In genomic region chr19:28171836-28172534, GRCm38 (mm10) we compare ENCODE assay signal across 27 mouse cellular contexts.
DNase-seq lines count a peak whose midpoint lies in the region; ATAC-seq and TF ChIP-seq lines count a peak whose summit lies in the region.
"Had no signal": no experiment of that assay in that cellular context is flagged by ENCODE, and none has a peak within 500 bp of the region (broad histone marks: within the 10 kb centered on the region; RNA-seq: fewer than 3 reads in every experiment).

No protein-coding gene starts in this region.

- H3K27ac ChIP-seq in kidney, embryonic 14.5 days (ENCODE audit: low read depth, low read length): no peak overlapping the region
- H3K27ac ChIP-seq in kidney, embryonic 15.5 days: peak overlapping the region; percentile 78
- H3K27ac ChIP-seq in limb, embryonic 10.5 days: no peak overlapping the region
- H3K27ac ChIP-seq in midbrain, postnatal 0 days (ENCODE audit: low read depth, low read length): no peak overlapping the region
- H3K27ac ChIP-seq: forebrain, embryonic 13.5 days; gastrocnemius, adult 2 months; heart, adult 2 months; heart, embryonic 13.5 days; hindbrain, embryonic 14.5 days; limb, embryonic 15.5 days; liver, embryonic 13.5 days; macrophage; midbrain, embryonic 13.5 days; stomach, embryonic 15.5 days had no signal

- no peak for ATAC-seq in kidney, embryonic 14.5 days (ENCODE audit: low FRiP score, low TSS enrichment)
- 0 out of 2 replicates have a peak, but pooled peaks have one; percentile 22 for ATAC-seq in kidney, embryonic 15.5 days (replicated peaks; ENCODE audit: low FRiP score)
- ATAC-seq in midbrain, postnatal 0 days (ENCODE audit: low FRiP score): no peak
- ATAC-seq: CD4-positive, CD25-positive, alpha-beta regulatory T cell, adult 4 months; forebrain, embryonic 13.5 days; lung, postnatal 0 days; midbrain, embryonic 13.5 days had no signal

- no peaks in the 10 kb centered on the region for H3K9me3 ChIP-seq in kidney, embryonic 14.5 days (ENCODE audit: control insufficient read depth, low read length)
- no peaks in the 10 kb centered on the region for H3K9me3 ChIP-seq in kidney, embryonic 15.5 days (replicated peaks)
- no peaks in the 10 kb centered on the region for H3K9me3 ChIP-seq in limb, embryonic 10.5 days (replicated peaks)
- H3K9me3 ChIP-seq in midbrain, postnatal 0 days (ENCODE audit: low read length): no peaks in the 10 kb centered on the region
- H3K9me3 ChIP-seq: forebrain, embryonic 13.5 days; heart, embryonic 13.5 days; limb, embryonic 15.5 days; liver, embryonic 13.5 days; midbrain, embryonic 13.5 days; stomach, embryonic 15.5 days had no signal

- H3K4me1 ChIP-seq in kidney, embryonic 14.5 days (ENCODE audit: control insufficient read depth, insufficient read depth, low read length): peaks cover 3% of the 10 kb centered on the region; the same call in 1 of the 2 replicates
- no peaks in the 10 kb centered on the region for H3K4me1 ChIP-seq in kidney, embryonic 15.5 days
- no peaks in the 10 kb centered on the region for H3K4me1 ChIP-seq in limb, embryonic 10.5 days
- no peaks in the 10 kb centered on the region for H3K4me1 ChIP-seq in midbrain, postnatal 0 days (ENCODE audit: insufficient read depth, low read length)
- H3K4me1 ChIP-seq: forebrain, embryonic 13.5 days; heart, embryonic 13.5 days; limb, embryonic 15.5 days; liver, embryonic 13.5 days; midbrain, embryonic 13.5 days; stomach, embryonic 15.5 days had no signal

- H3K36me3 ChIP-seq in kidney, embryonic 14.5 days (ENCODE audit: control insufficient read depth, insufficient read depth, low read length): no peaks in the 10 kb centered on the region
- H3K36me3 ChIP-seq in kidney, embryonic 15.5 days: no peaks in the 10 kb centered on the region
- H3K36me3 ChIP-seq in limb, embryonic 10.5 days: no peaks in the 10 kb centered on the region
- no peaks in the 10 kb centered on the region for H3K36me3 ChIP-seq in midbrain, postnatal 0 days (ENCODE audit: insufficient read depth, low read length)
- H3K36me3 ChIP-seq: heart, embryonic 13.5 days; limb, embryonic 15.5 days; liver, embryonic 13.5 days; midbrain, embryonic 13.5 days; stomach, embryonic 15.5 days had no signal

- no peak overlapping the region for H3K9ac ChIP-seq in kidney, embryonic 14.5 days (ENCODE audit: low read depth, low read length)
- no peak overlapping the region for H3K9ac ChIP-seq in kidney, embryonic 15.5 days
- no peak overlapping the region for H3K9ac ChIP-seq in midbrain, postnatal 0 days (replicated peaks; ENCODE audit: low read length, poor library complexity, severe bottlenecking)
- H3K9ac ChIP-seq: forebrain, embryonic 13.5 days; heart, embryonic 13.5 days; hindbrain, embryonic 14.5 days; limb, embryonic 15.5 days; liver, embryonic 13.5 days; midbrain, embryonic 13.5 days; stomach, embryonic 15.5 days had no signal

- H3K4me3 ChIP-seq in kidney, embryonic 14.5 days (ENCODE audit: low read length): no peak overlapping the region
- H3K4me3 ChIP-seq in kidney, embryonic 15.5 days (replicated peaks): no peak overlapping the region
- H3K4me3 ChIP-seq in limb, embryonic 10.5 days: no peak overlapping the region
- H3K4me3 ChIP-seq in midbrain, postnatal 0 days (ENCODE audit: low read depth, low read length): no peak overlapping the region
- H3K4me3 ChIP-seq: forebrain, embryonic 13.5 days; gastrocnemius, adult 2 months; heart, adult 2 months; heart, embryonic 13.5 days; limb, embryonic 15.5 days; liver, embryonic 13.5 days; midbrain, embryonic 13.5 days; stomach, embryonic 15.5 days had no signal

- peak; percentile 67 for DNase-seq in kidney, adult 11 months
- DNase-seq in brain, embryonic 14.5 days (ENCODE audit: low read depth): peak; percentile 30
- peak; percentile 2 for DNase-seq in limb, embryonic 10.5 days (ENCODE audit: low spot score)
- no peak for DNase-seq in right cerebral cortex, postnatal 10 days (ENCODE audit: low spot score in 2 of 2)
- no peak for DNase-seq in midbrain, postnatal 0 days (ENCODE audit: low spot score)
- DNase-seq: adrenal gland, postnatal 14 days; cerebellum, adult 18-20 months; cerebellum, postnatal 10 days; gastrocnemius, adult 2 months; heart, adult 2 months; heart, postnatal 10 days; layer of hippocampus, postnatal 36 days; left cerebral cortex, postnatal 4 days; liver, embryonic 13.5 days; lung, adult 18-20 months; right cerebral cortex, postnatal 14 days had no signal

- 76% methylated on average over 11 of the region's 11 CpGs for WGBS in kidney, embryonic 14.5 days
- WGBS in kidney, embryonic 15.5 days: 81% methylated on average over 11 of the region's 11 CpGs
- 94% methylated on average over 11 of the region's 11 CpGs for WGBS in limb, embryonic 10.5 days
- WGBS in midbrain, postnatal 0 days: 69% methylated on average over 11 of the region's 11 CpGs

- H3K27me3 ChIP-seq in kidney, embryonic 14.5 days (ENCODE audit: control insufficient read depth, insufficient read depth, low read length): no peaks in the 10 kb centered on the region
- H3K27me3 ChIP-seq in kidney, embryonic 15.5 days: no peaks in the 10 kb centered on the region
- no peaks in the 10 kb centered on the region for H3K27me3 ChIP-seq in limb, embryonic 10.5 days (ENCODE audit: low read depth, poor library complexity, severe bottlenecking)
- H3K27me3 ChIP-seq in midbrain, postnatal 0 days (ENCODE audit: insufficient read depth, low read length): no peaks in the 10 kb centered on the region
- H3K27me3 ChIP-seq: forebrain, embryonic 13.5 days; heart, embryonic 13.5 days; limb, embryonic 15.5 days; liver, embryonic 13.5 days; midbrain, embryonic 13.5 days; stomach, embryonic 15.5 days had no signal

- TF ChIP-seq POLR2A in brain, embryonic 14.5 days (IDR thresholded peaks at IDR 0.05; ENCODE audit: borderline replicate concordance, extremely low read depth, insufficient read depth, insufficient read length, poor library complexity, severe bottlenecking): no peak

- no peak overlapping the region for H3K4me2 ChIP-seq in kidney, embryonic 14.5 days (replicated peaks; ENCODE audit: low read depth, low read length)
- H3K4me2 ChIP-seq in kidney, embryonic 15.5 days: no peak overlapping the region
- no peak overlapping the region for H3K4me2 ChIP-seq in midbrain, postnatal 0 days (ENCODE audit: low read depth, low read length, poor library complexity, severe bottlenecking)
- H3K4me2 ChIP-seq: forebrain, embryonic 13.5 days; heart, embryonic 13.5 days; hindbrain, embryonic 14.5 days; limb, embryonic 15.5 days; liver, embryonic 13.5 days; midbrain, embryonic 13.5 days; stomach, embryonic 15.5 days had no signal

- no peak for TF ChIP-seq CTCF in brain, embryonic 14.5 days (IDR thresholded peaks at IDR 0.05; ENCODE audit: borderline replicate concordance, extremely low read depth, insufficient read depth, insufficient read length)
- no peak for TF ChIP-seq CTCF in midbrain, postnatal 0 days (IDR thresholded peaks at IDR 0.05)

Comparison
In these comparisons a context has a peak if more than half of its experiments do, and no peak if none do; other contexts are left out.
1. DNase-seq: peak in kidney, adult 11 months (single experiment), brain, embryonic 14.5 days (single experiment) and limb, embryonic 10.5 days (single experiment); none in right cerebral cortex, postnatal 10 days (0 of 2) and midbrain, postnatal 0 days (single experiment).